Mouse (Mus musculus) megakaryocyte, embryonic 14.5 days (primary cell): ENCODE data around the gene Ptpn9. TPM values are rescaled to one million over a fixed set of nuclear protein-coding genes. Genes with fewer than 3 reads are reported as not detected.
A peak's percentile ranks its signal among the peaks of the same experiment; 100 is the strongest.
"Not testable (repeated sequence)": the region's sequence is repeated elsewhere in the genome, so short reads cannot be mapped to it uniquely, and the experiment has no call there.

ENCODE experiments used
- H3K27me3 ChIP-seq: replicated peaks from 2 replicates; pipeline ENCODE3; 2012; ENCODE audit warnings: inconsistent platforms
- H3K36me3 ChIP-seq: replicated peaks from 2 replicates; pipeline ENCODE3; 2012; ENCODE audit warnings: low read length, inconsistent platforms, mixed read lengths
- H3K4me1 ChIP-seq: 2 replicates; pipeline ENCODE4 v1.6.1; 2012; ENCODE audit warnings: inconsistent platforms
- H3K4me3 ChIP-seq: replicated peaks from 2 replicates; pipeline ENCODE3; 2012; ENCODE audit warnings: moderate library complexity, mild to moderate bottlenecking, inconsistent platforms
- H3K9me3 ChIP-seq: 2 replicates; pipeline ENCODE4 v1.6.1; 2012; ENCODE audit warnings: inconsistent platforms
- FLI1 ChIP-seq: IDR thresholded peaks from 2 replicates; pipeline ENCODE4 v1.6.1; 2012; ENCODE audit warnings: low read length, inconsistent platforms, mixed read lengths
- GATA1 ChIP-seq: IDR thresholded peaks from 3 replicates; pipeline ENCODE4 v1.6.1; 2012; ENCODE audit warnings: mixed read lengths, low read length, inconsistent platforms, borderline replicate concordance
- polyA plus RNA-seq: library from polyadenylated mRNA; stranded (reverse); fragments of >175 nt; gene quantifications from 2 replicates; pipeline ENCODE4 v1.2.3, GENCODE M21; 2012; ENCODE audit warnings: low replicate concordance; ENCODE audit not compliant: insufficient read depth

The Ptpn9 gene
- 3.5 TPM in 1 of 2 replicates, not detected in the other for polyA plus RNA-seq

DNA sequence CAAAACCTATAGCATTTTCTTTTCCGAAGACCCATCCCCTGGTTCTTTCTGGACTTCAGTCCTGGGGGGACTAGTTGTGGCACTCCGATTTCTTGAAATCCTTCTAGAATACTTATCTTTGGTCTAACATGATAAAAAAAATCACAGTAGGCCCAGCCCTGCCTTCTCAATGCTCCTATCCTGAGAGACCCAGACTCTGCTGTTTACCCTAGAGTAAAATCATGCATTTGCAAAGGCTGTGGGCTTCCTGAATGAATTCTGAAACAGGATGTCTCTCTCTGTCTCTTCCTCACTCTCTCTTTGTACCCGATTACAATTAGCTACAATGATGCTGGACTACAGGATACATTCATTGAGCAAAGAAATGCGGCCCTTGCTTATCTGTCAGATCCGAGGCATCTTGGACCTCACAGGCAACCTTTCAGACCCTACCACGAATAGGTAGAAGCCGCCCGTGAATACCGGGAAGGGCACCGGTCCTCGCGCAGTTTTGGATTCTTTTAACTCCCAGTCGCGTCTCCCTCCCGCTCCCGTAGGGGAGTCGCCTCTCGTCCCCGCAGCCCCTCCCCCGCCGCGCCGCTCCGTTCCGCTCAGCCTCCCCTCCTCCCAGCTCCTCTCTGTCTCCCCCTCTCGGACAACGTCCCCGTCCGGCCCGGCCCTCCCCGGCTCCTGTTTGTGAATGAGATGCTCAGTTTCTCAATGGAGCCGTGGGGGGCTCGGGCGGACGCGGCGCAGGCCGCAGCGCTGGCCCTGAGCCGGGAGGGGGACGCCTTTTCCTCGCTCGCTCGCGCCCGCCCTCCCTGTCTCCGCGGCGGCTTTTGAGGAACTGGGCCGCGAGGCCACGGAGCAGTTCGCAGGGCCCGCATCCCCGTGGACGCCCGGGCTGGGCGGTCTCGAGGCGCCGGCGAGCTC, at the start of gene Ptpn9:
TSS of gene Ptpn9 (plus strand) at position 638 of the 912 bp plus-strand sequence.
- TF ChIP-seq FLI1 (no peak), GATA1 (no peak)
- no peaks in the 10 kb centered on the region for H3K36me3 ChIP-seq
- no peaks in the 10 kb centered on the region for H3K9me3 ChIP-seq
- H3K27me3 ChIP-seq, result peaks cover 8% of the 10 kb centered on the region
- peak within 1 kb of the TSS; percentile 95 for H3K4me3 ChIP-seq
- peaks cover 26% of the 10 kb centered on the region for H3K4me1 ChIP-seq

DNA sequence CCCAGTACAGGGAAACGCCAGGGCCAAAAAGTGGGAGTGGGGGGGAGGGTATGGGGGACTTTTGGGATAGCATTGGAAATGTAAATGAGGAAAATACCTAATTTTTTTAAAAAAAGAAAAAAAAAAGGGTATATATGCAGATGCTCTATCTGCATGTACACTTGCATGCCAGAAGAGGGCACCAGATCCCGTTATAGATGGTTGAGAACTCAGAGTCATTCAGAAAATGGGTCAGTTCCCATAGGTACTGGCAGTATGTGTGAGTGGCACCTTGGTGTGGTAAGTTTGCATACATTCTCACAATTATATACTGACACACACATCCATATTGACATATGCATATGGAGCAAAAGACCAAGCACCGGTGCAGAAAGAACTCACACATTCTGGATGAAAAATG, 47.2 kb upstream of the Ptpn9 start:
- H3K4me3 ChIP-seq, H3K9me3 ChIP-seq, H3K36me3 ChIP-seq, H3K27me3 ChIP-seq: not testable (repeated sequence)
- H3K4me1 ChIP-seq, result peaks cover 17% of the 10 kb centered on the region

DNA sequence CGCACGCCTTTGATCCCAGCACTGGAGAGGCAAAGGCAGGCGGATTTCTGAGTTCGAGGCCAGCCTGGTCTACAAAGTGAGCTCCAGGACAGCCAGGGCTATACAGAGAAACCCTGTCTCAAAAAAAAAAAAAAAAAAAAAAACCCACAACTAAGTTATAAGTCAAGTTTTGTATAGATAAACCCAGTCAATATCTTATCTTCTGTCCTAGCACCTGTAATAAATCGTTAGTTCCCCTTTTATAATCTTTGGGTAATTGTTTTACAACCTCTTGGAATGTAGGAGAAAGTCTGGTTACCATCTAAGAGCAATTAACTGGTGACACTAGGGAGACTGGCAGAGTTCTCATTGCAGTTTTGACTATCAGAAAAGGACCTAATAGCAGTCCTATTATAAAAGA, 46.0 kb upstream of the Ptpn9 start:
- H3K4me3 ChIP-seq, H3K27me3 ChIP-seq, H3K9me3 ChIP-seq, H3K36me3 ChIP-seq: not testable (repeated sequence)
- H3K4me1 ChIP-seq, result peaks cover 17% of the 10 kb centered on the region

- H3K9me3 ChIP-seq, result no peaks in the 10 kb centered on the region
- H3K4me3 ChIP-seq, result peak overlapping the region; percentile 90
- H3K27me3 ChIP-seq, result no peaks in the 10 kb centered on the region
- TF ChIP-seq FLI1 (no peak), GATA1 (no peak)
- no peaks in the 10 kb centered on the region for H3K36me3 ChIP-seq
- peaks cover 17% of the 10 kb centered on the region for H3K4me1 ChIP-seq
Measured at GRCm38 (mm10) chr9:56949767-56950166, 45.0 kb upstream of the Ptpn9 start.

- peaks cover 1% of the 10 kb centered on the region for H3K36me3 ChIP-seq
- no peaks in the 10 kb centered on the region for H3K9me3 ChIP-seq
- TF ChIP-seq GATA1 (no peak), FLI1 (peak; percentile 68)
- H3K4me1 ChIP-seq, result peaks cover 17% of the 10 kb centered on the region
- H3K4me3 ChIP-seq, result peak within 1 kb of the TSS; percentile 96
- H3K27me3 ChIP-seq, result no peaks in the 10 kb centered on the region
Measured at GRCm38 (mm10) chr9:56950414-56951400, 44.0 kb upstream of the Ptpn9 start, which contains the start of gene Snupn. TSS of gene Snupn (plus strand) at chr9:56950878.

DNA sequence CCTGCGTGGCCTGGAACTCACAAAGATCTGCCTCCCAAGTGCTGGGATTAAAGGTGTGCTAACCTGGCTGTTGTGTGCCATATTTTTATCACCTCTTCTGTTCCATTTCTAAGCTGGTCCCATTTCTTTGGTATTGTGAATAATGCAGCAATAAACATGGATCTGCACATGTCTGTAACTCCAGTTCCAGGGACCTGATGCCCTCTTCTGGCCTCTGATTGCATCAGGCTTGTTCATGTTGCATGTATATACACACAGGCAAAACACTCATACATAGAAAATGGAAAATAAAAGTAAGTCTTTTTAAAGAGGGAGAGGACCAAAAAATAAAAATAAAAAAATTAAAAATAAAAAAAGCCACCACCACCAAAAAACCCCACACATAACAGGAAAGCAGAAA, 41.2 kb upstream of the Ptpn9 start:
- no peak for TF ChIP-seq FLI1
- TF ChIP-seq GATA1, result no peak
- Histone ChIP-seq H3K36me3 (peaks cover 18% of the 10 kb centered on the region), H3K9me3 (no peaks in the 10 kb centered on the region), H3K4me3 (no peak overlapping the region), H3K27me3 (no peaks in the 10 kb centered on the region), H3K4me1 (peaks cover 17% of the 10 kb centered on the region)

DNA sequence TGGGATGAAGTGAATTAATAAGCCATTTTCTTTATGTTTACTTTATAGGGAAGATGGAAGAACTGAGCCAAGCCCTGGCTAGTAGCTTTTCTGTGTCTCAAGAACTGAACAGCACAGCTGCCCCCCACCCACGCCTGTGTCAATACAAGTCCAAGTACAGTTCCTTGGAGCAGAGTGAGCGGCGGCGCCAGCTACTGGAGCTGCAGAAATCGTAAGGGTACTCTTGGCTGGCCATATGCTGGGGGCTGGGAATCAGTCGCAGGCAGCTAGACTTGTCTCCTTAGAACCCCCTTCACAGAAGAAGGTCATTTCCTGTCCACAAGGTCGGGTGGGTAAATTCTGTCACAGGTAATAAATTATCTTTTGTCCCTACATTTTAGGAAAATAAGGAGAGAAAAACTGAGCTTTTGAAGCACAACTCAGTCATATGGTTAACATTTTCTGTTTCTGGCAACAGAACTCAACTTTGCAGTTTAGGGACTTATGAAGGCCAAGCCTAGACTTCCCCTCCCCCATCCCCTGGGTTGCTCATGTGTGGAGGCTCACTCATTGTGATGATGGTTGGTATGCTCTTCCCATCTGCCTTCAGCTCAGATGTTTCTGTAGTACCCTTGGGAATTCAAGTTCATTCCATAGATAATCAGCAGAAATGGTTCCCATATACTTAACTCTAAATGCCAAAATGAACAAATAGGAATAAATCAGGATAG, 37.6 kb upstream of the Ptpn9 start:
- Histone ChIP-seq H3K4me1 (peaks cover 4% of the 10 kb centered on the region), H3K9me3 (peaks cover 4% of the 10 kb centered on the region; the same call in 1 of the 2 replicates), H3K27me3 (no peaks in the 10 kb centered on the region), H3K4me3 (no peak overlapping the region), H3K36me3 (peaks cover 34% of the 10 kb centered on the region)
- TF ChIP-seq FLI1 (no peak), GATA1 (no peak)

DNA sequence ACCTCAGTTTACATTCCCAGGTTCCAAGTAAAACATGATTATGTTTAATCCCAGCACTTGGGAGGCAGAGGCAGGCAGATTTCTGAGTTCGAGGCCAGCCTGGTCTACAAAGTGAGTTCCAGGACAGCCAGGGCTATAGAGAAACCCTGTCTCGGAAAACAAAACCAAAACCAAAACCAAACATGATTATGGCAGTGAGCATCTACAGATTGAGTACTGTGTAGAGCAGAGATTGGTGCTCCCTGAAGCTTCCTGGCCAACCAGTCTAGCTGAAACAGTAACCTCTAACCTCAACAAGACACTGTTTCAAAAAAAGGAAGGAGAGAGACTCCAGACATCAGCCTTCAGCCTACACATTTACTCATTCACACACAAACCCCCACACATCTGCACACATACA, 36.0 kb upstream of the Ptpn9 start:
- TF ChIP-seq GATA1, result no peak
- TF ChIP-seq FLI1, result no peak
- no peaks in the 10 kb centered on the region for H3K27me3 ChIP-seq
- H3K36me3 ChIP-seq, result peaks cover 50% of the 10 kb centered on the region
- H3K4me3 ChIP-seq, result no peak overlapping the region
- H3K4me1 ChIP-seq, result peaks cover 11% of the 10 kb centered on the region
- H3K9me3 ChIP-seq, result peaks cover 4% of the 10 kb centered on the region; the same call in 1 of the 2 replicates

- Histone ChIP-seq H3K9me3 (peaks cover 4% of the 10 kb centered on the region; the same call in 1 of the 2 replicates), H3K4me1 (peaks cover 19% of the 10 kb centered on the region), H3K27me3 (no peaks in the 10 kb centered on the region), H3K4me3 (no peak overlapping the region), H3K36me3 (peaks cover 65% of the 10 kb centered on the region)
- TF ChIP-seq FLI1, result no peak
- no peak for TF ChIP-seq GATA1
Measured at GRCm38 (mm10) chr9:56961591-56961990, 33.1 kb upstream of the Ptpn9 start.
